Mouse (Mus musculus): Measurements from ENCODE around the gene Mtus2. TPM values are rescaled to one million over a fixed set of nuclear protein-coding genes. Genes with fewer than 3 reads are reported as not detected.

Gene Mtus2
- total RNA-seq, 1 experiment from 2014 or later = 2.4 TPM

DNA sequence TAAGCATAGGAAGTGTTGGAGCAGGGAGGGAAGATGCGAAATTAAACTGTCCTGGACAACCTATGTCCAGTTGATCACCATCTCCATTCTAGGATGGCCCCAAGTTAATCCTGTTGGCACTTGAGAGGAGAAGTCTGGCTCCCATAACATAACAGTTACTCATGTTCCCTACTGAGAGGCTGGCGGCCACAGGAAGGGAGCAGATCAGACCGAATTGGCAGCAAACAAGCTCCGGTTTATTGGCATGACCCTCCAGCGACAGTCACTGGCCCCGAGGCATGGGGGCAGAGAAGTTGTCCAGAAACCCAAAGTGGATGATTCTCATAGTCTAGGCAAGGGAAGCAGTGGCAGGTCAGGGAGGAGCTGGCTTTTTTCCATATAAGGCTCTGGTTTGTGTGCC, 224.8 kb downstream of the Mtus2 start:
- no peak for DNase-seq

GRCm38 (mm10) chr5:148185898-148186297, 228.8 kb downstream of the Mtus2 start:
- DNase-seq = no peak

- no peak for DNase-seq
These were observed 234.3 kb downstream of the Mtus2 start for GRCm38 (mm10) chr5:148191416-148191815.

DNA sequence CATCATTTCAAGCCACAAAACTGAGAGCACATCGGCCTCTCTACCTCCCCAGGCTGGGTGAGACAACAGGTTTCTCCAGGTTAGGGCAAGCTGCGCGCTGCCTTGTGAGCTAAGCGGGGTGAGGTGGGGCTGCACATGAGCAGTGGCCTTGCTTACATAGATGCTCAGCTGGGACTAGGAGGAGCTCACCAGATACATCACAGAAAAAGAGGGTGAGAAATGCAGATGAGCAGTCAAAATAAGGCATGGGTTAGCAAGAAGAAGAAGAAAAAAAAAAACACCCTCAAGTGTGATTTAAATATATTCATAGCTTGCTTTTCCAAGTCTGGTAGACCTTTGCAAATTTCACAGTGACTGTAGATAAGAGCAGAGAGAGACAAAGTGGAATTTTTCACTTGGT, 254.7 kb downstream of the Mtus2 start:
- DNase-seq = no peak

DNA sequence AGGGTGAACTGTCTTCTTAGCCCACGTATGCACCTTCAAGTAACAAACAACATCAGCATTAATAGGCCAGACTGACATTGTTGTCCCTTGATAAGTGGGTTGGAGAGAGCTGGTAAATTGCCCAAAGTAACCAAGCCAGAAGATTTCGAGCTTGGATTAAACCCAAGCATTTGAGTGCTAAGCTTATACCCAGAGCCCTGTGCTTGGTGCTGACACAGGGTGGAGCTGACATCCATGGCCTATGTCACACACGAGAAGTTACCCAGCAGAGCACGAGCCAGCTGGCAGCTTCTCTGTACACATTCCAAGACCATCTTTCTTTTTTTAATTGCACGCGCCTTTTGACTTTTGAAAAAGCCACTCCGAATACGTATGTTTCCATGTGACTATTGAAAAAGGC, 259.7 kb downstream of the Mtus2 start:
- DNase-seq = no peak

- DNase-seq = no peak
These were observed 265.8 kb downstream of the Mtus2 start for GRCm38 (mm10) chr5:148222898-148223297.

DNA sequence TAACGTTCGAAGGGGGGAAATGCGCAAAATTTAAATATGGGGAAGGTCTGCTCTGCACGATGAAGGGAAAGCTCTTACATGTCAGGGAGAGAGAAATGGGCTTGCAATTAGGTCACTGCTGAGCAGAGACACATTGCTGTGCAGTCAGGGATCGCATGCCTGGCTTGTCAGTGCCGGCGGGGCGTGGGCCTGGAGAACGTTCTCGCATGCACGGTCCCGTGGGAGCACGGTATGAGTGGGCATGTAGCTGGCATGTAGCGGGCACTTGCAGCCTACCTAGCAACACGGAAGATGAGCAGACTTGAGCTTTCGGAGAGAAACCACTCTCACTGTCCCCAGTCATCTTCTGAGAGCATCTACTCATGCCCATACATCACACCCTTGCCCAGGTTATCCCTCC, 266.9 kb downstream of the Mtus2 start:
- DNase-seq = no peak

- no peak for DNase-seq
These were observed 276.6 kb downstream of the Mtus2 start for GRCm38 (mm10) chr5:148233714-148234113.

- DNase-seq = peak; percentile 8
These were observed 279.5 kb downstream of the Mtus2 start for GRCm38 (mm10) chr5:148236616-148237015.

GRCm38 (mm10) chr5:148239067-148239466, 281.9 kb downstream of the Mtus2 start:
- peak; percentile 17 for DNase-seq

DNA sequence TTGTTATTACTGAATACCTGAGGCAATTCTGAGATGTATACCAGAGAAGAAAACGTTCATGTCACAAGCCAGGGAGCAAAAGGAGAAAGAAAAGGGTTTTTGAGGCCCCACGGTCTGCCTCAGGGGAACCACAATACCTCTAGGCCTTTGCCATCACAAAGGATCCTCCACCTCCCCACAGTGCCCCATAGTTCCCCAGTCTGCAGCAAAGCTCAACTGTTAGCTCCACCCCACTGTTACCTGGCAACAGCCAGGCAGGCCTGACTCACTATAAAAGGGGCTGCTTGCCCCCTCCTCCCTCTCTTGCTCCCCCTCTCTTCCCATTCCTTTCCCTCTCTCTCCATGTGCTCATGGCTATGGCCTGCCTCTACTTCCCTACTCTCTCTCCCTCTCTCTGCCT, 282.6 kb downstream of the Mtus2 start:
- no peak for DNase-seq

- DNase-seq = peak; percentile 75
These were observed 284.8 kb downstream of the Mtus2 start for GRCm38 (mm10) chr5:148241932-148242331.

GRCm38 (mm10) chr5:148244471-148244870, 287.4 kb downstream of the Mtus2 start:
- no peak for DNase-seq

GRCm38 (mm10) chr5:148245386-148245785, 288.3 kb downstream of the Mtus2 start:
- DNase-seq = no peak

DNA sequence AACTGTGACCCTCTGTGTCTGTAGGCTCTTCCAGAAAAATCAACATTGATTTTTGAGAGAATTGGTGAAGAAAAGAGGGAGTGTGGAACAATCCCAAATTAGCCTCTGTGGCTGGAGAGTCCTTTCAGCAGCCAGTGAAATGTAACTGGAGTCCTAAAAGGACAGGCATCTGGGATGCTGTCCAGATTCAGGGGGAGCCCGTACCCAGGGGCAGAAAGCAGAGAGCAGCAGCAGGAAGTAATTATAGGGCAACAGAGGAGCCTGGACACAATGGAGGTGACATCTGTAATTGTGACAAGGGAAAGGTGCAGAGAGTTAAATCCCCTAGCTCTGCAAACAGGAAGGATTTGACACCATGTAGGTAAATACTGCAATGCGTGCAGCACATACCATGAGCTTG, 291.1 kb downstream of the Mtus2 start:
- no peak for DNase-seq

GRCm38 (mm10) chr5:148251847-148252246, 294.7 kb downstream of the Mtus2 start:
- DNase-seq = no peak

DNA sequence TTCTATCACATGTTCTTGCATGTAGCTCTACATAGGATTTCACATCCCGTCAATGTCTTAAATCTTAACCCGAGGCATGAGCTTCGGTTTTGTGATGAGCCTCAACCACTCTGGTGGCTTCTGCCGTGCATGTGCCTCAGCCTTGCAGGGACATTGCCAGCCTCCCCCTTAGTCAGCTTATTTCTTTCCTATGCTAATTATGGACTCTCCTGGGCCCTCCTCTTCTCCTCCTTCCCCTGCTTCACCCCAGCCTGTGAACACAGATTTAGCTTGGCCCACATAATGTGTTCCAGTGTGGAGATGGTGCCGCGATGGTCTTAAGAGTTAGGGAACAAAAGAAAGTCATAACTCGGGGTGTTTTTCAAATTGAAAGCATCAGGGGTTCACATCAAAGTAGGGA, 304.9 kb downstream of the Mtus2 start:
- DNase-seq = no peak

- peak; percentile 36 for DNase-seq
These were observed 307.9 kb downstream of the Mtus2 start for GRCm38 (mm10) chr5:148264819-148265707.

DNA sequence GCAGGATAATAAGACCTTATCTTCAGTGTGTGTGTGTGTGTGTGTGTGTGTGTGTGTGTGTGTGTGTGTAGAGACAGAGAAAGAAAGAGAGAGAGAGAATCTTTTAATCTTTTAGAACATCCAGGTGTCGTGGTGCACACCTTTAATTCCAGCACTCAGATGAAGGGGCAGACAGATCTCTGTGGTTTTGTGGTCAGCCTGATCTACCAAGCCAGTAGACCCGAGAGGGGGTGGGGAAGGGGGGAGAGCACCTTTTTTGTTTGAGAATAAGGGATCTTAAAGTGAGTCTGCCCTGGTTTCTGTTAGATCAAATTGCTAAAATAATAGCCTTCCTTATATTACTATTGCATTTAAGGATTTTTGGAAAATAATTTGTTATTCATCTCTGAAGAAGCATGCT, 309.7 kb downstream of the Mtus2 start:
- DNase-seq = no peak

DNA sequence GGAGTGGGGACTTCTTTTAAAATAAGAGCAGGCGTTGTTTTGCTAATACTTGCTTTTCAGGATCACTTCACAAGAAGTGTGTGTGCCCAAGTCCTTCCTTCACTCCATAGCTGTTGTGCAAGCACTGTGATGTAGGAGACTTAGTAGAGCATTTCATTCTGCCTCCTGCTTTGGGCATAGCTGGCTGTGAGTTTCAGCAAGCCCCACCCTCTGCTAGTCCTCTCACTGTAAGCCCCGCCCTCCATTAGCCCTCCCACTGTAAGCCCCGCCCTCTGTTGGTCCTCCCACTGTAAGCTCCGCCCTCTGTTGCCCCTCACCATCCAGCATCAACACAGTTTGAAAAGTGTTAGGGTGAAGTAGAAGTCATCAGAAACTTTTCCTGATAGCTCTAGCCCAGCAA, 310.3 kb downstream of the Mtus2 start:
- DNase-seq = no peak

DNA sequence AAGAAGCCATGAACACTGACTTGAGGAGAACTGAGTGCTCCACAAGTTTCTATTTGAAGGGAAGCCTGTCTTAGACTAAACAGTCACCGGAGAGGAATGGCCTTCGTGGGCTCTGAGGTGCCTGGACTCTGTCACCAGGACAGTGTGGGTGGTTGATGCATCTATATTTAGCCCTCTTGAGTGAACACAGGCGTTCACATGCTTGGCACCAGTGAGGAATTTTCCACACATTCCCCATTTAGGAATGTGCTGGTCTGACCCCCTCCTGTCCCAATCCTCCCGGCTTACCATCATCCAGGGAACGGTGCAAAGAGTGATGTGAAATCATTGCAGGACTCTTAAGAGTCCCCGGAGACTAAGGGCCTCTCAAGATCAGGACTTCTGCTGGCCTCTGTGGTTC, 314.9 kb downstream of the Mtus2 start:
- no peak for DNase-seq

DNA sequence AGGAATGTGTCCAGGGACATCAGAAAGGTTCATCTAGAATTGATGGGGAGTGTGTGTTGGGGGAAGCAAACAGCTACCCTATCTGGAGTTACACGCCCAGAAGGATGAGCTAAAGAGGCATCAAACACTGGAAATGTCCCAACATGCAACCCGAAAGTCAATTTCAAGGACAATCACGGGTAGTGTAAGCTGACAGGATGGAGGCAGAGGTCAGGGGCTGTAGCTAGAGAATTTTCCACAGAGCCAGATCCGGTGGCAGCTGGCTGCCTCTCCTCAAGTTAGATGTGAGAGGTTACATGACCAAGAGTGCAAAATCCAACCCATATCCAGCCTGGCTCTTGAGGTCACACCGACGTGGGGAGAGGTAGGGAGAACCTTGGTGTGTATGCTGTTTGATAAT, 315.7 kb downstream of the Mtus2 start:
- DNase-seq = no peak

GRCm38 (mm10) chr5:148278233-148278632, 321.1 kb downstream of the Mtus2 start:
- DNase-seq = no peak

- no peak for DNase-seq
These were observed 323.2 kb downstream of the Mtus2 start for GRCm38 (mm10) chr5:148280321-148280720.

Data from adrenal gland, postnatal 14 days (tissue).